Mouse (Mus musculus) forebrain, postnatal 0 days (tissue): ENCODE data around the gene Mamdc2. TPM values are rescaled to one million over a fixed set of nuclear protein-coding genes. Genes with fewer than 3 reads are reported as not detected.
A peak's percentile ranks its signal among the peaks of the same experiment; 100 is the strongest.

ENCODE experiments used
- ATAC-seq: fragments of 200-750 bp; cut with Nextera tagmentation; 2 replicates; pipeline ENCODE4 v1.8.0; 2017; ENCODE audit warnings: mild to moderate bottlenecking, moderate library complexity
- DNase-seq: peaks from one replicate; pipeline ENCODE4 v3.0.0-alpha.2; 2015
- H3K27ac ChIP-seq: fragments of 300-500 bp; sonication (generic); 2 replicates; pipeline ENCODE4 v1.5.1; 2014; ENCODE audit warnings: low read depth, mild to moderate bottlenecking, antibody characterized with exemption, low read length, moderate library complexity, mixed read lengths
- H3K27me3 ChIP-seq: fragments of 300-500 bp; sonication (generic); 2 replicates; pipeline ENCODE4 v1.6.1; 2014; ENCODE audit warnings: mild to moderate bottlenecking, low read length, mixed read lengths; ENCODE audit not compliant: insufficient read depth
- H3K36me3 ChIP-seq: fragments of 300-500 bp; sonication (generic); 2 replicates; pipeline ENCODE4 v1.6.1; 2014; ENCODE audit warnings: mild to moderate bottlenecking, moderate library complexity; ENCODE audit not compliant: insufficient read depth
- H3K4me1 ChIP-seq: fragments of 300-500 bp; sonication (generic); 2 replicates; pipeline ENCODE4 v1.6.1; 2014; ENCODE audit warnings: antibody characterized with exemption; ENCODE audit not compliant: insufficient read depth
- H3K4me2 ChIP-seq: fragments of 300-500 bp; sonication (generic); 2 replicates; pipeline ENCODE4 v1.6.1; 2014; ENCODE audit warnings: low read depth, mild to moderate bottlenecking, moderate library complexity
- H3K4me3 ChIP-seq: fragments of 300-500 bp; sonication (generic); 2 replicates; pipeline ENCODE4 v1.5.1; 2014; ENCODE audit warnings: low read depth, low read length, mixed read lengths
- H3K9ac ChIP-seq: fragments of 300-500 bp; sonication (generic); 2 replicates; pipeline ENCODE4 v1.6.1; 2014; ENCODE audit warnings: mild to moderate bottlenecking
- H3K9me3 ChIP-seq: fragments of 300-500 bp; sonication (generic); 2 replicates; pipeline ENCODE4 v1.6.1; 2016; ENCODE audit warnings: low read length
- CTCF ChIP-seq: sonication (generic); IDR thresholded peaks from 2 replicates; pipeline ENCODE4 v1.5.1; 2016; ENCODE audit warnings: antibody characterized with exemption, control low read depth, low read depth
- WGBS: fragments of 180-500 bp; shearing (Covaris S2); extraction: QIAGEN DNeasy Blood & Tissue Kit; methylation state at CpG from one replicate; pipeline ENCODE4 v1.1.7; 2014; 5-methylcytosine and 5-hydroxymethylcytosine counted together
- polyA plus RNA-seq: library from polyadenylated mRNA; unstranded; fragments of >200 nt; fragmentation: Nextera tagmentation; extraction: Ambion mirVana; gene quantifications from 2 replicates; pipeline ENCODE4 v1.2.1, GENCODE M21; 2015
- total RNA-seq: library from RNA; depleted of rRNA; stranded (reverse); fragments of >200 nt; gene quantifications from 2 replicates; pipeline ENCODE4 v1.2.3, GENCODE M21; 2014

The Mamdc2 gene
- total and polyA plus RNA-seq, 2 experiments from 2014 or later: 2.7 to 4.2 TPM

DNA sequence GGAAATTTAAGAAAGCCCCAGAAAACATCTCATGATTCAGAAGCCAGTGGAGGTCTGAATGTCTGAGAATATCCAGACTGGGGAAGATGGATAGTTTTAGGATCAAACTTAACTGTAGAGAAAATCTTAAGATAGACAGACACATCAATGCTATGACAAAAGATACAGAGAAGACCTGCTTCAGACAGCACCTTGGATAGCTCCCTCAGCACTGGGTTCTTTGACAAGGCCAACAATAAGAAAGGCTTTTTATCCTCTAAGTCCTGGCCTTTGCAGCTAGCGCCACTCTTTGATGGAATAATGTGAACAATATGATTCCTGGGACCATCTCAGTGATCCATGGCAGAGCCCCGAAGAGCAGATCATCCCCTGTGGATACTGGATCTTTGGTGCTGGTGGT lies 52.3 kb downstream of the Mamdc2 start:
- no peak overlapping the region for H3K27ac ChIP-seq
- H3K4me2 ChIP-seq: no peak overlapping the region
- H3K4me1 ChIP-seq: no peaks in the 10 kb centered on the region
- H3K9ac ChIP-seq: no peak overlapping the region
- WGBS: 50% methylated on average over 2 of the region's 2 CpGs
- H3K9me3 ChIP-seq: no peaks in the 10 kb centered on the region
- ATAC-seq (no peak), DNase-seq (no peak)
- no peak overlapping the region for H3K4me3 ChIP-seq
- TF ChIP-seq CTCF: no peak
- H3K36me3 ChIP-seq: no peaks in the 10 kb centered on the region
- no peaks in the 10 kb centered on the region for H3K27me3 ChIP-seq

DNA sequence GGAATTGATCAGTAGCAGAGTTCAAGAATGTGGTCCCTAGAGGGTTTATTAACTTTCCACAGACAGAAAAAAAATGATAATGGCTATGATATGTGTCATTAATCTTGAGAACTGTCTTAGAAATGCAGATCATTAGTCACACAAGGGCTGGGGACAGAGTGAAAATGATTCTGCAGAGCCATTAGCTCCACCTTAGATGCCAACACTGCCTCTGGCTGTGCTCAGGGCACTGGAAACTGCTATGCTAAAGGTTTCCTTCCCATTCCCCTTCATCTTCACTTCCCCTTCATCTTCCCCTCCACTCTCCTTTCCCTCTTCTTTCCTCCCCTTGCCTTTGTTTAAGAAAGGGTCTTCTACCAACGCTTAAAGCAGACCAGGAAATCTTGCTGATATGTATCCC lies 53.6 kb downstream of the Mamdc2 start:
- 47% methylated on average over 1 of the region's 1 CpGs for WGBS
- DNase-seq: no peak

GRCm38 (mm10) chr19:23388862-23389272 lies 59.4 kb downstream of the Mamdc2 start:
- TF ChIP-seq CTCF: no peak
- Histone ChIP-seq H3K9ac (no peak overlapping the region), H3K27ac (no peak overlapping the region), H3K4me3 (no peak overlapping the region), H3K4me1 (no peaks in the 10 kb centered on the region), H3K27me3 (no peaks in the 10 kb centered on the region), H3K9me3 (no peaks in the 10 kb centered on the region), H3K4me2 (no peak overlapping the region), H3K36me3 (no peaks in the 10 kb centered on the region)
- peak; percentile 89 for ATAC-seq
- peak; percentile 65 for DNase-seq
- WGBS: 13% methylated on average over 4 of the region's 4 CpGs

More for the DNA sequence above, 53.6 kb downstream of the Mamdc2 start:
- Histone ChIP-seq H3K4me1 (no peaks in the 10 kb centered on the region), H3K4me3 (no peak overlapping the region), H3K27ac (no peak overlapping the region), H3K9me3 (no peaks in the 10 kb centered on the region), H3K36me3 (no peaks in the 10 kb centered on the region), H3K4me2 (no peak overlapping the region), H3K27me3 (no peaks in the 10 kb centered on the region), H3K9ac (no peak overlapping the region)
- no peak for TF ChIP-seq CTCF
- no peak for ATAC-seq

DNA sequence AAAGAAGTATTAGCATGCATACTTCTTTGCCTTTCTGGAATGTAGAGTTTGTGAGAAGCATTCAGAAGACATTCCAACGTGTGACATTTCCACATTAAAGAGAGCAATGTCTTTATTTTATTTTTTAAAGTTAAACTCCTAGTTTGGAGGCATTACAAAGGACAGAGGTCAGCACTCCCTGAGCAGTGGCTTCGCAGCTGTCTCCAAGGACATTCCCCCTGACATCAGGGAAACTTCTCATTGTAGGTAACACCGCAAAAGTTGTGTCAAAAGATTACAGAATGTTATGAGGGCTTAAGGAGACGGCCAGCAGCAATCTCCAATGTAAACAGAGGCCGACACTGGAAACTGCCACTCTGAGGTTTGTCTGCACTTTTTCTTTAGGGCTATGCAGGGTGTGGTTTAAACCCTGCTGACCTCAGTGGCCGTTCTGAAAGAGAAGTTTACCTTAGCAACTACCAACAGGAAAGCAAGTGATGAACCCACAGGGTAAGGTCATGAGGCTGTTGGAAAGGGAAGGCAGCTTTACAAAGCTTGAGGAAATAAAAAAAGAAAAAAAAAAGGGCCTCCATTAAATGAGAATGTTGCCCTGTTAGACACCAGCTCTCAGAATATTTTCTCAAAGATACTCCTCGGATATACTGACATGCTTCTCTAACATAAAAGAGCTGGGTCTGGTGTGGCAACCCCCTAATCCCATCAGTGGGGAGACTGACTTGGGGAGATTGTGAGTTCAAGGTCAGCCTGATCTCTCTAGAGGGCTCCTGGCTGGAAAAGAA lies 60.0 kb downstream of the Mamdc2 start:
- WGBS: 50% methylated on average over 7 of the region's 7 CpGs
- Histone ChIP-seq H3K4me1 (no peaks in the 10 kb centered on the region), H3K27me3 (no peaks in the 10 kb centered on the region), H3K4me2 (no peak overlapping the region), H3K9me3 (no peaks in the 10 kb centered on the region), H3K4me3 (no peak overlapping the region), H3K27ac (no peak overlapping the region), H3K36me3 (no peaks in the 10 kb centered on the region), H3K9ac (no peak overlapping the region)
- TF ChIP-seq CTCF: no peak
- ATAC-seq (peak; percentile 20; the same call in 1 of the 2 replicates), DNase-seq (no peak)

DNA sequence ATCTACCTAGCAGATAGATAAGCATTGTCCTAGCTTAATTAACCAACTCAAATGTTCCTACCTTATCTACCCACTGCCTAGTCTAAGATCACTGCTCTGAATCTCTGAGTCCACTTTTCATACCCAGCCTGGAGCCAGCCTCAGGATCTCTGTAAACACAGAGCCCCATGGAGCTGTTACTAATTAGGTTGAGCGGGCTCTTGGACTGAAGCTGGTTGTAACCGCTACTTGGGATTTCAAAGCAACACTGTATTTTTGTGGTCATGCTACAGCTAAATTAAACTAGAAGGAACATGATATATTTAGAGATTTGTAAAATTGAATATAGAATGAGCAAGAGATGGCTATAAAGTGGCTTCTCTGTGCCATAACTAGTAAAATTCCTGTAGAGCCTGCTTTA lies 65.8 kb downstream of the Mamdc2 start:
- H3K4me3 ChIP-seq: no peak overlapping the region
- no peaks in the 10 kb centered on the region for H3K36me3 ChIP-seq
- no peaks in the 10 kb centered on the region for H3K9me3 ChIP-seq
- DNase-seq: no peak
- TF ChIP-seq CTCF: no peak
- no peak overlapping the region for H3K4me2 ChIP-seq
- WGBS: 86% methylated on average over 2 of the region's 2 CpGs
- no peaks in the 10 kb centered on the region for H3K27me3 ChIP-seq
- H3K4me1 ChIP-seq: no peaks in the 10 kb centered on the region; the same call in 1 of the 2 replicates
- H3K27ac ChIP-seq: no peak overlapping the region
- H3K9ac ChIP-seq: no peak overlapping the region
- ATAC-seq: no peak

GRCm38 (mm10) chr19:23380968-23381367 lies 67.3 kb downstream of the Mamdc2 start:
- H3K27ac ChIP-seq: no peak overlapping the region
- H3K27me3 ChIP-seq: no peaks in the 10 kb centered on the region
- H3K9ac ChIP-seq: no peak overlapping the region
- no peaks in the 10 kb centered on the region for H3K36me3 ChIP-seq
- no peak overlapping the region for H3K4me3 ChIP-seq
- no peak for TF ChIP-seq CTCF
- H3K4me2 ChIP-seq: no peak overlapping the region
- H3K4me1 ChIP-seq: peaks cover 3% of the 10 kb centered on the region; the same call in 1 of the 2 replicates
- 96% methylated on average over 4 of the region's 4 CpGs for WGBS
- no peaks in the 10 kb centered on the region for H3K9me3 ChIP-seq
- DNase-seq (no peak), ATAC-seq (no peak)

- H3K27ac ChIP-seq: no peak overlapping the region
- TF ChIP-seq CTCF: no peak
- peaks cover 6% of the 10 kb centered on the region for H3K4me1 ChIP-seq
- no peak overlapping the region for H3K4me3 ChIP-seq
- no peak overlapping the region for H3K9ac ChIP-seq
- H3K9me3 ChIP-seq: no peaks in the 10 kb centered on the region
- no peaks in the 10 kb centered on the region for H3K36me3 ChIP-seq
- H3K27me3 ChIP-seq: no peaks in the 10 kb centered on the region
- no peak overlapping the region for H3K4me2 ChIP-seq
- ATAC-seq (no peak), DNase-seq (no peak)
- WGBS: 84% methylated on average over 8 of the region's 8 CpGs
Observed at GRCm38 (mm10) chr19:23379752-23380504, 68.3 kb downstream of the Mamdc2 start.
